ENCODE assay signal across 8 mouse cellular contexts in the genomic region with DNA sequence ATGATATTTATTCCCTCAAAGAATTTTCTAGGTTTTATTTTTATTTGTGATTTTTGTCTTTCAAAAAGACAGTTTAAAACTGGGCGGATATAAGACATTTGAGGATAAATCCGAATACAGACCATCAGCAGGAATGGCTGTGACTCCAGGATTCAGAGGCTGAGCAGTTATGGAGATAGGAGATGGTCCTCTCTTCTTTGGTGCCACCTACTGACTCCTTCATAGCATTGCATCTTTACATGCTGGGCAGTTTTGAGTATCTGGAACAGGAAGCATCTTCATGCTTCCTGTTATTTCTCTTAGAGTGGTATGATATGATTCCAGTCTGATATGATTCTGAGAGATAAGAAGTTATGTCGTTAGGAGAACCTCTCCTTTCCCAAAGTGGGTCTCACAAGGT.
DNase-seq lines count a peak whose midpoint lies in the region; ATAC-seq and TF ChIP-seq lines count a peak whose summit lies in the region.

No protein-coding gene starts in this region.

- no peaks in the 10 kb centered on the region for H3K27me3 ChIP-seq in heart, postnatal 0 days (ENCODE audit: control insufficient read depth, insufficient read depth, low read length)
- H3K27me3 ChIP-seq in liver, postnatal 0 days (ENCODE audit: insufficient read depth, low read length): no peaks in the 10 kb centered on the region
- H3K27me3 ChIP-seq in splenic B cell, adult 2 months (ENCODE audit: control insufficient read depth, insufficient read depth, low read length, poor library complexity, severe bottlenecking): no peaks in the 10 kb centered on the region

- ATAC-seq in heart, postnatal 0 days (ENCODE audit: insufficient read depth, low read depth): no peak; the same call in 1 of the 2 replicates
- ATAC-seq in liver, postnatal 0 days: no peak

- peak; percentile 57 for DNase-seq in heart, adult 11 months
- DNase-seq in heart, postnatal 25 days (ENCODE audit: low spot score): no peak
- peak; percentile 56 for DNase-seq in CD4-positive, CD25-positive, alpha-beta regulatory T cell, adult 2 months (ENCODE audit: low read depth, low spot score)
- peak; percentile 14 for DNase-seq in cerebellum, adult 11-12 months
- peak; percentile 75 for DNase-seq in heart, postnatal 0 days (ENCODE audit: low spot score)
- no peak for DNase-seq in liver, postnatal 0 days
- peak; percentile 60 for DNase-seq in splenic B cell, adult 2 months (ENCODE audit: low read depth, low spot score)
- no peak for DNase-seq in gastrocnemius, adult 8-10 months (ENCODE audit: low spot score in 2 of 2)

- H3K4me2 ChIP-seq in heart, postnatal 0 days (ENCODE audit: low read depth, low read length): no peak overlapping the region
- H3K4me2 ChIP-seq in liver, postnatal 0 days (ENCODE audit: low read depth, low read length): no peak overlapping the region

- H3K27ac ChIP-seq in heart, postnatal 0 days (ENCODE audit: low read depth): no peak overlapping the region
- no peak overlapping the region for H3K27ac ChIP-seq in liver, postnatal 0 days (ENCODE audit: low read depth)

- H3K4me1 ChIP-seq in heart, postnatal 0 days (ENCODE audit: control insufficient read depth, insufficient read depth): no peaks in the 10 kb centered on the region
- H3K4me1 ChIP-seq in liver, postnatal 0 days (ENCODE audit: insufficient read depth): no peaks in the 10 kb centered on the region

- H3K4me3 ChIP-seq in heart, postnatal 0 days (ENCODE audit: low read depth, low read length): no peak overlapping the region
- no peak overlapping the region for H3K4me3 ChIP-seq in liver, postnatal 0 days (ENCODE audit: low read depth, low read length)

- no peak for TF ChIP-seq EP300 in heart, postnatal 0 days (IDR thresholded peaks at IDR 0.05; ENCODE audit: low read depth)
- TF ChIP-seq EP300 in liver, postnatal 0 days (IDR thresholded peaks at IDR 0.05; ENCODE audit: low read depth): no peak

- H3K36me3 ChIP-seq in heart, postnatal 0 days (replicated peaks; ENCODE audit: control insufficient read depth, insufficient read depth, low read length): no peaks in the 10 kb centered on the region
- no peaks in the 10 kb centered on the region for H3K36me3 ChIP-seq in liver, postnatal 0 days (replicated peaks; ENCODE audit: insufficient read depth, low read length)
- H3K36me3 ChIP-seq in splenic B cell, adult 2 months (ENCODE audit: control insufficient read depth, insufficient read depth, low read length, poor library complexity, severe bottlenecking): no peaks in the 10 kb centered on the region

- peak; percentile 87 for TF ChIP-seq CTCF in heart, postnatal 0 days (IDR thresholded peaks at IDR 0.05; ENCODE audit: low read depth)
- peak; percentile 83 for TF ChIP-seq CTCF in liver, postnatal 0 days (IDR thresholded peaks at IDR 0.05; ENCODE audit: low read depth)

- intact Hi-C loops in heart, postnatal 25 days (cut with DNase I): loop anchor here (1.0 to 5.0 kb wide), 2 partner anchors 178 to 325 kb away; no protein-coding TSS in a partner anchor

- H3K9ac ChIP-seq in heart, postnatal 0 days (replicated peaks; ENCODE audit: low read depth, low read length): no peak overlapping the region
- H3K9ac ChIP-seq in liver, postnatal 0 days (replicated peaks): no peak overlapping the region

- 5% methylated on average over 3 of the region's 3 CpGs for WGBS in heart, postnatal 0 days
- WGBS in liver, postnatal 0 days (ENCODE audit: insufficient replicate concordance): 5% methylated on average over 3 of the region's 3 CpGs

- peaks cover 4% of the 10 kb centered on the region; the same call in 1 of the 2 replicates for H3K9me3 ChIP-seq in heart, postnatal 0 days (replicated peaks; ENCODE audit: control insufficient read depth, low read length)
- no peaks in the 10 kb centered on the region for H3K9me3 ChIP-seq in liver, postnatal 0 days (ENCODE audit: low read length)

Comparison
In these comparisons a context has a peak if more than half of its experiments do, and no peak if none do; other contexts are left out.
1. DNase-seq: peak in heart, adult 11 months (single experiment), CD4-positive, CD25-positive, alpha-beta regulatory T cell, adult 2 months (single experiment), cerebellum, adult 11-12 months (single experiment), heart, postnatal 0 days (single experiment) and splenic B cell, adult 2 months (single experiment); none in heart, postnatal 25 days (single experiment), liver, postnatal 0 days (single experiment) and gastrocnemius, adult 8-10 months (0 of 2).